Mouse (Mus musculus): ENCODE data around the gene Nsg1. TPM values are rescaled to one million over a fixed set of nuclear protein-coding genes. Genes with fewer than 3 reads are reported as not detected.

The Nsg1 gene
- polyA plus RNA-seq, 1 experiment from 2014 or later, result 99.9 TPM

GRCm38 (mm10) chr5:38187006-38187405 is 27.3 kb upstream of the Nsg1 start:
- Histone ChIP-seq H3K9me3 (ENCODE audit: control insufficient read depth, low read length) (no peaks in the 10 kb centered on the region), H3K27me3 (ENCODE audit: control insufficient read depth, insufficient read depth, low read length) (no peaks in the 10 kb centered on the region), H3K4me1 (ENCODE audit: control insufficient read depth, insufficient read depth, low read length) (no peaks in the 10 kb centered on the region), H3K27ac (ENCODE audit: low read depth, low read length) (no peak overlapping the region), H3K36me3 (ENCODE audit: control insufficient read depth, insufficient read depth, low read length) (no peaks in the 10 kb centered on the region), H3K4me3 (ENCODE audit: low read depth, low read length) (no peak overlapping the region), H3K4me2 (ENCODE audit: low read depth) (no peak overlapping the region), H3K9ac (ENCODE audit: low read length) (no peak overlapping the region)
- WGBS, result 98% methylated on average over 2 of the region's 2 CpGs
- ATAC-seq (ENCODE audit: insufficient read depth, low FRiP score, low TSS enrichment), result no peak
- DNase-seq (ENCODE audit: low spot score), result no peak

- Histone ChIP-seq H3K9ac (ENCODE audit: low read length) (no peak overlapping the region), H3K4me1 (ENCODE audit: control insufficient read depth, insufficient read depth, low read length) (no peaks in the 10 kb centered on the region), H3K4me2 (ENCODE audit: low read depth) (no peak overlapping the region), H3K9me3 (ENCODE audit: control insufficient read depth, low read length) (no peaks in the 10 kb centered on the region), H3K27ac (ENCODE audit: low read depth, low read length) (no peak overlapping the region), H3K36me3 (ENCODE audit: control insufficient read depth, insufficient read depth, low read length) (no peaks in the 10 kb centered on the region), H3K27me3 (ENCODE audit: control insufficient read depth, insufficient read depth, low read length) (no peaks in the 10 kb centered on the region), H3K4me3 (ENCODE audit: low read depth, low read length) (no peak overlapping the region)
- WGBS, result 91% methylated on average over 6 of the region's 6 CpGs
- ATAC-seq (ENCODE audit: insufficient read depth, low FRiP score, low TSS enrichment) (no peak), DNase-seq (ENCODE audit: low spot score) (no peak)
Observed at GRCm38 (mm10) chr5:38184688-38185285, 25.1 kb upstream of the Nsg1 start.

GRCm38 (mm10) chr5:38174256-38174912 is 14.7 kb upstream of the Nsg1 start:
- H3K9ac ChIP-seq (ENCODE audit: low read length), result no peak overlapping the region
- H3K27ac ChIP-seq (ENCODE audit: low read depth, low read length), result no peak overlapping the region
- WGBS, result 78% methylated on average over 16 of the region's 16 CpGs
- ATAC-seq (ENCODE audit: insufficient read depth, low FRiP score, low TSS enrichment) (no peak), DNase-seq (ENCODE audit: low spot score) (no peak)
- H3K4me3 ChIP-seq (ENCODE audit: low read depth, low read length), result no peak overlapping the region
- H3K4me2 ChIP-seq (ENCODE audit: low read depth), result no peak overlapping the region
- H3K9me3 ChIP-seq (ENCODE audit: control insufficient read depth, low read length), result no peaks in the 10 kb centered on the region
- H3K27me3 ChIP-seq (ENCODE audit: control insufficient read depth, insufficient read depth, low read length), result no peaks in the 10 kb centered on the region
- no peaks in the 10 kb centered on the region for H3K4me1 ChIP-seq (ENCODE audit: control insufficient read depth, insufficient read depth, low read length)
- no peaks in the 10 kb centered on the region for H3K36me3 ChIP-seq (ENCODE audit: control insufficient read depth, insufficient read depth, low read length)

- Histone ChIP-seq H3K4me2 (ENCODE audit: low read depth) (no peak overlapping the region), H3K27me3 (ENCODE audit: control insufficient read depth, insufficient read depth, low read length) (no peaks in the 10 kb centered on the region), H3K27ac (ENCODE audit: low read depth, low read length) (no peak overlapping the region), H3K4me3 (ENCODE audit: low read depth, low read length) (no peak overlapping the region), H3K9ac (ENCODE audit: low read length) (no peak overlapping the region), H3K36me3 (ENCODE audit: control insufficient read depth, insufficient read depth, low read length) (no peaks in the 10 kb centered on the region), H3K4me1 (ENCODE audit: control insufficient read depth, insufficient read depth, low read length) (no peaks in the 10 kb centered on the region), H3K9me3 (ENCODE audit: control insufficient read depth, low read length) (no peaks in the 10 kb centered on the region)
- WGBS, result 53% methylated on average over 5 of the region's 5 CpGs
- ATAC-seq (ENCODE audit: insufficient read depth, low FRiP score, low TSS enrichment), result no peak
- DNase-seq (ENCODE audit: low spot score), result no peak
Observed at GRCm38 (mm10) chr5:38173766-38174165, 14.1 kb upstream of the Nsg1 start.

- no peak for DNase-seq (ENCODE audit: low spot score)
- WGBS, result 85% methylated on average over 11 of the region's 11 CpGs
- Histone ChIP-seq H3K4me3 (ENCODE audit: low read depth, low read length) (no peak overlapping the region), H3K4me1 (ENCODE audit: control insufficient read depth, insufficient read depth, low read length) (no peaks in the 10 kb centered on the region), H3K27ac (ENCODE audit: low read depth, low read length) (no peak overlapping the region), H3K9me3 (ENCODE audit: control insufficient read depth, low read length) (no peaks in the 10 kb centered on the region), H3K27me3 (ENCODE audit: control insufficient read depth, insufficient read depth, low read length) (no peaks in the 10 kb centered on the region), H3K9ac (ENCODE audit: low read length) (no peak overlapping the region), H3K4me2 (ENCODE audit: low read depth) (no peak overlapping the region), H3K36me3 (ENCODE audit: control insufficient read depth, insufficient read depth, low read length) (no peaks in the 10 kb centered on the region)
- ATAC-seq (ENCODE audit: insufficient read depth, low FRiP score, low TSS enrichment), result no peak
Observed at GRCm38 (mm10) chr5:38168497-38168896, 8.8 kb upstream of the Nsg1 start.

- peak overlapping the region; percentile 99 for H3K9ac ChIP-seq (ENCODE audit: low read length)
Observed at GRCm38 (mm10) chr5:38158947-38159633, 617 bp downstream of the Nsg1 start.

GRCm38 (mm10) chr5:38158501-38158946 is 1.2 kb downstream of the Nsg1 start:
- H3K9ac ChIP-seq (ENCODE audit: low read length), result peak overlapping the region; percentile 99
- H3K4me2 ChIP-seq (ENCODE audit: low read depth), result peak overlapping the region; percentile 73
- peaks cover 5% of the 10 kb centered on the region; the same call in 1 of the 2 replicates for H3K27me3 ChIP-seq (ENCODE audit: control insufficient read depth, insufficient read depth, low read length)
- peaks cover 18% of the 10 kb centered on the region for H3K36me3 ChIP-seq (ENCODE audit: control insufficient read depth, insufficient read depth, low read length)
- no peaks in the 10 kb centered on the region for H3K9me3 ChIP-seq (ENCODE audit: control insufficient read depth, low read length)
- DNase-seq (ENCODE audit: low spot score) (peak; percentile 68), ATAC-seq (ENCODE audit: insufficient read depth, low FRiP score, low TSS enrichment) (peak; percentile 42)
- H3K4me3 ChIP-seq (ENCODE audit: low read depth, low read length), result peak overlapping the region; percentile 86
- WGBS, result 3% methylated on average over 17 of the region's 17 CpGs
- peak overlapping the region; percentile 83; the same call in 1 of the 2 replicates for H3K27ac ChIP-seq (ENCODE audit: low read depth, low read length)
- peaks cover 18% of the 10 kb centered on the region for H3K4me1 ChIP-seq (ENCODE audit: control insufficient read depth, insufficient read depth, low read length)

More at GRCm38 (mm10) chr5:38158947-38159633, 617 bp downstream of the Nsg1 start:
- peak overlapping the region; percentile 83 for H3K27ac ChIP-seq (ENCODE audit: low read depth, low read length)
- H3K4me3 ChIP-seq (ENCODE audit: low read depth, low read length), result peak overlapping the region; percentile 86
- ATAC-seq (ENCODE audit: insufficient read depth, low FRiP score, low TSS enrichment) (peak; percentile 60), DNase-seq (ENCODE audit: low spot score) (peak; percentile 84)
- H3K36me3 ChIP-seq (ENCODE audit: control insufficient read depth, insufficient read depth, low read length), result peaks cover 15% of the 10 kb centered on the region
- under 1% methylated on average over 62 of the region's 79 CpGs for WGBS
- H3K9me3 ChIP-seq (ENCODE audit: control insufficient read depth, low read length), result no peaks in the 10 kb centered on the region
- peaks cover 5% of the 10 kb centered on the region; the same call in 1 of the 2 replicates for H3K27me3 ChIP-seq (ENCODE audit: control insufficient read depth, insufficient read depth, low read length)
- H3K4me2 ChIP-seq (ENCODE audit: low read depth), result peak overlapping the region; percentile 73
- peaks cover 18% of the 10 kb centered on the region for H3K4me1 ChIP-seq (ENCODE audit: control insufficient read depth, insufficient read depth, low read length)

GRCm38 (mm10) chr5:38157481-38158020 is 2.2 kb downstream of the Nsg1 start:
- peak overlapping the region; percentile 86 for H3K4me3 ChIP-seq (ENCODE audit: low read depth, low read length)
- peak overlapping the region; percentile 73 for H3K4me2 ChIP-seq (ENCODE audit: low read depth)

More at GRCm38 (mm10) chr5:38157481-38158020, 2.2 kb downstream of the Nsg1 start:
- no peak for DNase-seq (ENCODE audit: low spot score)
- 77% methylated on average over 9 of the region's 9 CpGs for WGBS
- Histone ChIP-seq H3K36me3 (ENCODE audit: control insufficient read depth, insufficient read depth, low read length) (peaks cover 23% of the 10 kb centered on the region), H3K9me3 (ENCODE audit: control insufficient read depth, low read length) (no peaks in the 10 kb centered on the region), H3K27ac (ENCODE audit: low read depth, low read length) (no peak overlapping the region), H3K27me3 (ENCODE audit: control insufficient read depth, insufficient read depth, low read length) (peaks cover 5% of the 10 kb centered on the region; the same call in 1 of the 2 replicates), H3K4me1 (ENCODE audit: control insufficient read depth, insufficient read depth, low read length) (peaks cover 18% of the 10 kb centered on the region), H3K9ac (ENCODE audit: low read length) (peak overlapping the region; percentile 99)
- ATAC-seq (ENCODE audit: insufficient read depth, low FRiP score, low TSS enrichment), result no peak
